Mouse (Mus musculus) limb, embryonic 13.5 days (tissue): Measurements from ENCODE around the gene Gdf11. TPM values are rescaled to one million over a fixed set of nuclear protein-coding genes. Genes with fewer than 3 reads are reported as not detected.
A peak's percentile ranks its signal among the peaks of the same experiment; 100 is the strongest.

Experiments
- ATAC-seq: fragments of 200-750 bp; cut with Nextera tagmentation; 2 replicates; pipeline ENCODE4 v1.8.0; 2017; ENCODE audit warnings: low read depth, moderate number of reproducible peaks, moderate TSS enrichment; ENCODE audit not compliant: low FRiP score
- H3K27ac ChIP-seq: fragments of 300-500 bp; sonication (generic); 2 replicates; pipeline ENCODE4 v1.5.1; 2015; ENCODE audit warnings: inconsistent platforms, mild to moderate bottlenecking, moderate library complexity
- H3K27me3 ChIP-seq: fragments of 300-500 bp; sonication (generic); 2 replicates; pipeline ENCODE4 v1.6.1; 2015; ENCODE audit warnings: mild to moderate bottlenecking, inconsistent platforms
- H3K36me3 ChIP-seq: fragments of 300-500 bp; sonication (generic); 2 replicates; pipeline ENCODE4 v1.6.1; 2015; ENCODE audit warnings: inconsistent platforms, mild to moderate bottlenecking, moderate library complexity
- H3K4me1 ChIP-seq: fragments of 300-500 bp; sonication (generic); 2 replicates; pipeline ENCODE4 v1.6.1; 2015; ENCODE audit warnings: inconsistent platforms
- H3K4me2 ChIP-seq: fragments of 300-500 bp; sonication (generic); replicated peaks from 2 replicates; pipeline ENCODE4 v1.6.1; 2015; ENCODE audit warnings: inconsistent platforms, mild to moderate bottlenecking, moderate library complexity
- H3K4me3 ChIP-seq: fragments of 300-500 bp; sonication (generic); 2 replicates; pipeline ENCODE4 v1.5.1; 2015; ENCODE audit warnings: moderate library complexity, mild to moderate bottlenecking, inconsistent platforms
- H3K9ac ChIP-seq: fragments of 300-500 bp; sonication (generic); 2 replicates; pipeline ENCODE4 v1.6.1; 2015; ENCODE audit warnings: mild to moderate bottlenecking, inconsistent platforms
- H3K9me3 ChIP-seq: fragments of 300-500 bp; sonication (generic); 2 replicates; pipeline ENCODE4 v1.6.1; 2016; ENCODE audit warnings: inconsistent platforms
- whole genome bisulfite sequencing: fragments of 180-500 bp; shearing (Covaris S2); methylation state at CpG from one replicate; pipeline ENCODE4 v1.1.7; 2015; 5-methylcytosine and 5-hydroxymethylcytosine counted together
- polyA plus RNA-seq: library from polyadenylated mRNA; unstranded; fragments of >200 nt; fragmentation: Nextera tagmentation; extraction: Ambion mirVana; gene quantifications from 2 replicates; pipeline ENCODE4 v1.2.1, GENCODE M21; 2015

Gdf11 gene
- polyA plus RNA-seq, 1 experiment from 2014 or later, result 12.5 TPM

- Histone ChIP-seq H3K27ac (no peak overlapping the region), H3K4me2 (no peak overlapping the region), H3K4me1 (no peaks in the 10 kb centered on the region), H3K36me3 (no peaks in the 10 kb centered on the region), H3K9ac (no peak overlapping the region), H3K27me3 (no peaks in the 10 kb centered on the region), H3K4me3 (no peak overlapping the region), H3K9me3 (no peaks in the 10 kb centered on the region)
- ATAC-seq, result no peak
- WGBS, result 86% methylated on average over 3 of the region's 3 CpGs
Measured at GRCm38 (mm10) chr10:128902409-128902988, 11.0 kb upstream of the Gdf11 start.

- H3K27me3 ChIP-seq, result peaks cover 8% of the 10 kb centered on the region
- no peak overlapping the region for H3K4me3 ChIP-seq
- H3K27ac ChIP-seq, result no peak overlapping the region
- no peak overlapping the region for H3K9ac ChIP-seq
- H3K36me3 ChIP-seq, result no peaks in the 10 kb centered on the region
- ATAC-seq, result no peak
- H3K9me3 ChIP-seq, result no peaks in the 10 kb centered on the region
- H3K4me1 ChIP-seq, result peaks cover 8% of the 10 kb centered on the region
- H3K4me2 ChIP-seq, result no peak overlapping the region
- 79% methylated on average over 1 of the region's 1 CpGs for WGBS
Measured at GRCm38 (mm10) chr10:128901409-128901808, 9.9 kb upstream of the Gdf11 start.

- no peaks in the 10 kb centered on the region for H3K36me3 ChIP-seq
- no peaks in the 10 kb centered on the region for H3K9me3 ChIP-seq
- H3K4me1 ChIP-seq, result peaks cover 15% of the 10 kb centered on the region
- peaks cover 16% of the 10 kb centered on the region for H3K27me3 ChIP-seq
- H3K4me2 ChIP-seq, result no peak within 1 kb of the TSS
- 78% methylated on average over 3 of the region's 3 CpGs for WGBS
- ATAC-seq, result no peak
- H3K9ac ChIP-seq, result no peak within 1 kb of the TSS
- H3K4me3 ChIP-seq, result no peak within 1 kb of the TSS
- H3K27ac ChIP-seq, result no peak within 1 kb of the TSS
Measured at GRCm38 (mm10) chr10:128900698-128901097, 9.2 kb upstream of the Gdf11 start, which contains the start of gene Cd63. TSS of gene Cd63 (plus strand) at chr10:128900989.

GRCm38 (mm10) chr10:128899759-128900490 is 8.4 kb upstream of the Gdf11 start:
- H3K27me3 ChIP-seq, result peaks cover 16% of the 10 kb centered on the region
- no peaks in the 10 kb centered on the region for H3K9me3 ChIP-seq
- no peak overlapping the region for H3K9ac ChIP-seq
- no peak for ATAC-seq
- peaks cover 19% of the 10 kb centered on the region for H3K4me1 ChIP-seq
- WGBS, result 79% methylated on average over 6 of the region's 6 CpGs
- H3K4me3 ChIP-seq, result no peak overlapping the region
- no peaks in the 10 kb centered on the region for H3K36me3 ChIP-seq
- no peak overlapping the region for H3K27ac ChIP-seq
- H3K4me2 ChIP-seq, result no peak overlapping the region

GRCm38 (mm10) chr10:128897501-128897900 is 6.0 kb upstream of the Gdf11 start:
- no peak for ATAC-seq
- peaks cover 16% of the 10 kb centered on the region for H3K27me3 ChIP-seq
- H3K36me3 ChIP-seq, result no peaks in the 10 kb centered on the region
- 18% methylated on average over 1 of the region's 1 CpGs for WGBS
- H3K4me2 ChIP-seq, result no peak overlapping the region
- no peaks in the 10 kb centered on the region for H3K9me3 ChIP-seq
- no peak overlapping the region for H3K4me3 ChIP-seq
- no peak overlapping the region for H3K27ac ChIP-seq
- H3K9ac ChIP-seq, result no peak overlapping the region
- H3K4me1 ChIP-seq, result peaks cover 26% of the 10 kb centered on the region

GRCm38 (mm10) chr10:128896807-128897206 is 5.3 kb upstream of the Gdf11 start:
- Histone ChIP-seq H3K9ac (no peak overlapping the region), H3K27me3 (peaks cover 16% of the 10 kb centered on the region), H3K4me3 (no peak overlapping the region), H3K4me2 (no peak overlapping the region), H3K9me3 (no peaks in the 10 kb centered on the region), H3K4me1 (peaks cover 30% of the 10 kb centered on the region), H3K36me3 (no peaks in the 10 kb centered on the region), H3K27ac (no peak overlapping the region)
- WGBS, result 41% methylated on average over 1 of the region's 1 CpGs
- no peak for ATAC-seq

GRCm38 (mm10) chr10:128895952-128896693 is 4.6 kb upstream of the Gdf11 start:
- Histone ChIP-seq H3K36me3 (no peaks in the 10 kb centered on the region), H3K9me3 (no peaks in the 10 kb centered on the region), H3K4me3 (peak overlapping the region; percentile 16), H3K27ac (no peak overlapping the region), H3K9ac (peak overlapping the region; percentile 45), H3K4me1 (peaks cover 30% of the 10 kb centered on the region), H3K27me3 (peaks cover 16% of the 10 kb centered on the region), H3K4me2 (peak overlapping the region; percentile 51)
- 2% methylated on average over 17 of the region's 17 CpGs for WGBS
- no peak for ATAC-seq

GRCm38 (mm10) chr10:128895437-128895836 is 3.9 kb upstream of the Gdf11 start:
- no peak for ATAC-seq
- Histone ChIP-seq H3K4me3 (peak overlapping the region; percentile 16; the same call in 1 of the 2 replicates), H3K9me3 (no peaks in the 10 kb centered on the region), H3K36me3 (no peaks in the 10 kb centered on the region), H3K27me3 (peaks cover 16% of the 10 kb centered on the region), H3K4me1 (peaks cover 30% of the 10 kb centered on the region), H3K27ac (no peak overlapping the region), H3K9ac (peak overlapping the region; percentile 35; the same call in 1 of the 2 replicates), H3K4me2 (peak overlapping the region; percentile 51)
- 0% methylated on average over 9 of the region's 9 CpGs for WGBS

- Histone ChIP-seq H3K4me3 (peak overlapping the region; percentile 63), H3K27ac (peak overlapping the region; percentile 95), H3K9me3 (no peaks in the 10 kb centered on the region), H3K4me1 (peaks cover 48% of the 10 kb centered on the region), H3K4me2 (peak overlapping the region; percentile 85), H3K9ac (peak overlapping the region; percentile 88), H3K27me3 (peaks cover 16% of the 10 kb centered on the region), H3K36me3 (peaks cover 9% of the 10 kb centered on the region; the same call in 1 of the 2 replicates)
- 2% methylated on average over 9 of the region's 9 CpGs for WGBS
- ATAC-seq, result no peak; the same call in 1 of the 2 replicates
Measured at GRCm38 (mm10) chr10:128892246-128892645, 728 bp upstream of the Gdf11 start.

- ATAC-seq, result peak; percentile 7; the same call in 1 of the 2 replicates
- H3K36me3 ChIP-seq, result peaks cover 24% of the 10 kb centered on the region
- peak overlapping the region; percentile 88 for H3K9ac ChIP-seq
- no peaks in the 10 kb centered on the region for H3K9me3 ChIP-seq
- peak overlapping the region; percentile 95 for H3K27ac ChIP-seq
- WGBS, result under 1% methylated on average over 39 of the region's 40 CpGs
- peak overlapping the region; percentile 85 for H3K4me2 ChIP-seq
- H3K27me3 ChIP-seq, result no peaks in the 10 kb centered on the region
- H3K4me1 ChIP-seq, result peaks cover 39% of the 10 kb centered on the region
- peak overlapping the region; percentile 63 for H3K4me3 ChIP-seq
Measured at GRCm38 (mm10) chr10:128890383-128891295, 879 bp downstream of the Gdf11 start.

- H3K36me3 ChIP-seq, result peaks cover 32% of the 10 kb centered on the region
- H3K9me3 ChIP-seq, result no peaks in the 10 kb centered on the region
- peak overlapping the region; percentile 85 for H3K4me2 ChIP-seq
- H3K9ac ChIP-seq, result peak overlapping the region; percentile 88
- H3K4me3 ChIP-seq, result peak overlapping the region; percentile 63
- 0% methylated on average over 1 of the region's 2 CpGs for WGBS
- H3K4me1 ChIP-seq, result peaks cover 35% of the 10 kb centered on the region
- no peak for ATAC-seq
- H3K27ac ChIP-seq, result peak overlapping the region; percentile 95
- H3K27me3 ChIP-seq, result no peaks in the 10 kb centered on the region
Measured at GRCm38 (mm10) chr10:128889846-128890245, 1.7 kb downstream of the Gdf11 start.
